ENCODE assay signal across 12 mouse cellular contexts in genomic region chr3:130401560-130401852, GRCm38 (mm10).
DNase-seq lines count a peak whose midpoint lies in the region; ATAC-seq and TF ChIP-seq lines count a peak whose summit lies in the region.
"Had no signal": no experiment of that assay in that cellular context is flagged by ENCODE, and none has a peak within 500 bp of the region (broad histone marks: within the 10 kb centered on the region; RNA-seq: fewer than 3 reads in every experiment).

No protein-coding gene starts in this region.

- WGBS in heart, embryonic 15.5 days, result 53% methylated on average over 1 of the region's 1 CpGs
- WGBS in lung, postnatal 0 days, result 76% methylated on average over 1 of the region's 1 CpGs
- 56% methylated on average over 1 of the region's 1 CpGs for WGBS in embryonic facial prominence, embryonic 14.5 days

- no peak for TF ChIP-seq EP300 in lung, postnatal 0 days (IDR thresholded peaks at IDR 0.05)

- no peaks in the 10 kb centered on the region; the same call in 1 of the 2 replicates for H3K27me3 ChIP-seq in heart, embryonic 15.5 days
- no peaks in the 10 kb centered on the region for H3K27me3 ChIP-seq in lung, postnatal 0 days (replicated peaks; ENCODE audit: insufficient read depth, low read length)
- no peaks in the 10 kb centered on the region for H3K27me3 ChIP-seq in embryonic facial prominence, embryonic 14.5 days (replicated peaks; ENCODE audit: control insufficient read depth, insufficient read depth, low read length)
- H3K27me3 ChIP-seq: forebrain, embryonic 13.5 days had no signal

- no peak overlapping the region for H3K4me2 ChIP-seq in heart, embryonic 15.5 days
- peak overlapping the region; percentile 25; the same call in 1 of the 2 replicates for H3K4me2 ChIP-seq in lung, postnatal 0 days (replicated peaks; ENCODE audit: low read depth, low read length)
- no peak overlapping the region for H3K4me2 ChIP-seq in embryonic facial prominence, embryonic 14.5 days (ENCODE audit: low read depth, low read length)
- H3K4me2 ChIP-seq: forebrain, embryonic 13.5 days had no signal

- H3K9ac ChIP-seq in heart, embryonic 15.5 days, result no peak overlapping the region
- no peak overlapping the region for H3K9ac ChIP-seq in lung, postnatal 0 days (replicated peaks; ENCODE audit: low read depth)
- H3K9ac ChIP-seq in embryonic facial prominence, embryonic 14.5 days (ENCODE audit: low read depth, low read length), result no peak overlapping the region
- H3K9ac ChIP-seq: forebrain, embryonic 13.5 days had no signal

- no peaks in the 10 kb centered on the region for H3K9me3 ChIP-seq in heart, embryonic 15.5 days (replicated peaks)
- H3K9me3 ChIP-seq in lung, postnatal 0 days (ENCODE audit: low read length), result no peaks in the 10 kb centered on the region
- H3K9me3 ChIP-seq in embryonic facial prominence, embryonic 14.5 days (ENCODE audit: control insufficient read depth, low read length), result no peaks in the 10 kb centered on the region
- H3K9me3 ChIP-seq: forebrain, embryonic 13.5 days had no signal

- no peak for TF ChIP-seq CTCF in lung, postnatal 0 days (IDR thresholded peaks at IDR 0.05)

- ATAC-seq in heart, embryonic 15.5 days (replicated peaks; ENCODE audit: insufficient number of reproducible peaks, insufficient read depth, low FRiP score, low read depth), result no peak
- no peak for ATAC-seq in lung, postnatal 0 days
- 0 out of 2 replicates have a peak, but pooled peaks have one; percentile 26 for ATAC-seq in embryonic facial prominence, embryonic 14.5 days (ENCODE audit: low read depth)
- ATAC-seq in megakaryocyte-erythroid progenitor cell, adult 5-6 weeks (replicated peaks; ENCODE audit: low FRiP score, low TSS enrichment, poor library complexity, severe bottlenecking), result 0 out of 2 replicates have a peak, but pooled peaks have one; percentile 22
- ATAC-seq: forebrain, embryonic 13.5 days had no signal

- H3K27ac ChIP-seq in heart, embryonic 15.5 days, result peak overlapping the region; percentile 27; the same call in 1 of the 2 replicates
- no peak overlapping the region for H3K27ac ChIP-seq in lung, postnatal 0 days (ENCODE audit: low read length)
- no peak overlapping the region for H3K27ac ChIP-seq in embryonic facial prominence, embryonic 14.5 days (replicated peaks; ENCODE audit: low read depth, low read length)
- H3K27ac ChIP-seq: forebrain, embryonic 13.5 days had no signal

- intact Hi-C loops in heart, postnatal 14 days (cut with DNase I), result no loop called here

- H3K36me3 ChIP-seq in heart, embryonic 15.5 days, result no peaks in the 10 kb centered on the region
- no peaks in the 10 kb centered on the region for H3K36me3 ChIP-seq in lung, postnatal 0 days (ENCODE audit: insufficient read depth, low read length)
- H3K36me3 ChIP-seq in embryonic facial prominence, embryonic 14.5 days (ENCODE audit: control insufficient read depth, insufficient read depth, low read length), result no peaks in the 10 kb centered on the region

- no peak overlapping the region for H3K4me3 ChIP-seq in heart, embryonic 15.5 days
- no peak overlapping the region for H3K4me3 ChIP-seq in lung, postnatal 0 days (ENCODE audit: low read depth, low read length)
- no peak overlapping the region for H3K4me3 ChIP-seq in embryonic facial prominence, embryonic 14.5 days (ENCODE audit: low read depth, low read length)
- H3K4me3 ChIP-seq: forebrain, embryonic 13.5 days had no signal

- DNase-seq in heart, adult 8-10 months (ENCODE audit: low spot score), result no peak
- DNase-seq in lung, postnatal 0 days (ENCODE audit: low spot score), result no peak
- DNase-seq in lung, adult 18-20 months, result no peak
- DNase-seq in embryonic facial prominence, embryonic 14.5 days (ENCODE audit: low spot score), result no peak
- DNase-seq in urinary bladder, adult 2 months (ENCODE audit: low spot score), result no peak
- no peak for DNase-seq in heart, postnatal 14 days
- DNase-seq: cerebellum, adult 2 months; heart, postnatal 4 days; thymus, postnatal 14 days had no signal

- no peaks in the 10 kb centered on the region for H3K4me1 ChIP-seq in heart, embryonic 15.5 days (replicated peaks)
- 0 out of 2 replicates have a peak, but pooled peaks cover 3% of the 10 kb centered on the region for H3K4me1 ChIP-seq in lung, postnatal 0 days (ENCODE audit: insufficient read depth, low read depth, low read length)
- H3K4me1 ChIP-seq in embryonic facial prominence, embryonic 14.5 days (ENCODE audit: control insufficient read depth, insufficient read depth, low read length), result peaks cover 6% of the 10 kb centered on the region

Comparison
In these comparisons a context has a peak if more than half of its experiments do, and no peak if none do; other contexts are left out.
1. ATAC-seq: peak in embryonic facial prominence, embryonic 14.5 days (single experiment) and megakaryocyte-erythroid progenitor cell, adult 5-6 weeks (single experiment); none in heart, embryonic 15.5 days (single experiment) and lung, postnatal 0 days (single experiment).